Mouse (Mus musculus): ENCODE results near the gene Slc31a1.

DNA sequence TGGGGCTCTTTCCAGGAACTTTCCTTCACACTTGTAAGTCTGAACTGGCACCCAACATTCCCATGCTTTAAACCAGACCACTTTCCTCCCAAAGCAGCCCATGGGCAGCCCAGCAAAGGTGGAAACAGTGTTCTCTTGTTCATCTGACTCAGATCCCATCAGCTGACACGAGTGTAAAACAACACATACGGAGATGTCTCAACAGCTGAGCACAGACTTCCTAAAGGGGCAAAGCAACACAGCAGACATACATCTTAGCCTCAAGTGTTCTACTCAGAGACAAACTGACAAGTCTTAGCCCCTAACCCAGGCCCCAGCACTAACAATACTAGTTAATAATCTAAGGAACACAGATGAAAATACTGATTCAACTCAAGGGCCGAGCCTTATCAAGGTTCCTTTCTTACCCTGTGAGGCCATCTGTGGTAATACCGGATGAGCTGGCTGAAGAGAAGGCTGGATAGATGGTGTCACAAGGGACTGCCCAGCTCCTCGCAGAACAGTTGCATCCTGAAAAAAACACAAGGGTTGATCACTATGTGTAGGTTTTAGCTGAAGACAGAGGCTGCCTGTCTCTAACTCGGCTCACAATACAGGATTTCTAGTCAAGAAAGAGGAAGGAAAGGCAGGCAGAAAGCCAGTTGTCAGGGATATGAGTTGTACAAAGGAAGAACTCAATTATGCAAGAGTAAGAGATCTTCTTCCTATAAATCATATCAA is 31.4 kb upstream of the Slc31a1 start:
- TF ChIP-seq POLR2A (IDR thresholded peaks at IDR 0.05; ENCODE audit: insufficient read depth, low read depth, low read length) = no peak
- TF ChIP-seq CTCF (IDR thresholded peaks at IDR 0.05) = no peak
- no peak for TF ChIP-seq EP300 (IDR thresholded peaks at IDR 0.05; ENCODE audit: insufficient read depth, low read depth, low read length)

Data from heart, adult 2 months (tissue).